Mouse (Mus musculus) lung, embryonic 14.5 days (tissue): ENCODE measurements around the gene Elovl7. TPM values are rescaled to one million over a fixed set of nuclear protein-coding genes. Genes with fewer than 3 reads are reported as not detected.

Source experiments
- ATAC-seq: fragments of 200-750 bp; cut with Nextera tagmentation; 2 replicates; pipeline ENCODE4 v1.8.0; 2017; ENCODE audit warnings: mild to moderate bottlenecking, moderate TSS enrichment, moderate library complexity; ENCODE audit not compliant: insufficient read depth
- DNase-seq: peaks from one replicate; pipeline ENCODE4 v3.0.0-alpha.2; 2015
- H3K27ac ChIP-seq: fragments of 300-500 bp; sonication (generic); 2 replicates; pipeline ENCODE4 v1.5.1; 2014; ENCODE audit warnings: low read depth, mild to moderate bottlenecking, moderate library complexity
- H3K27me3 ChIP-seq: fragments of 300-500 bp; sonication (generic); 2 replicates; pipeline ENCODE4 v1.6.1; 2014; ENCODE audit warnings: low read length, control low read depth; ENCODE audit not compliant: insufficient read depth
- H3K36me3 ChIP-seq: fragments of 300-500 bp; sonication (generic); 2 replicates; pipeline ENCODE4 v1.6.1; 2014; ENCODE audit warnings: control low read depth; ENCODE audit not compliant: insufficient read depth
- H3K4me1 ChIP-seq: fragments of 300-500 bp; sonication (generic); 2 replicates; pipeline ENCODE4 v1.6.1; 2014; ENCODE audit warnings: antibody characterized with exemption, control low read depth; ENCODE audit not compliant: insufficient read depth
- H3K4me2 ChIP-seq: fragments of 300-500 bp; sonication (generic); 2 replicates; pipeline ENCODE4 v1.6.1; 2014; ENCODE audit warnings: mild to moderate bottlenecking
- H3K4me3 ChIP-seq: fragments of 300-500 bp; sonication (generic); 2 replicates; pipeline ENCODE4 v1.5.1; 2014; ENCODE audit warnings: low read depth, low read length
- H3K9ac ChIP-seq: fragments of 300-500 bp; sonication (generic); 2 replicates; pipeline ENCODE4 v1.6.1; 2014
- H3K9me3 ChIP-seq: fragments of 300-500 bp; sonication (generic); 2 replicates; pipeline ENCODE4 v1.6.1; 2016; ENCODE audit warnings: low read depth, low read length, control low read depth
- CTCF ChIP-seq: IDR thresholded peaks from 2 replicates; pipeline ENCODE4 v1.5.1; 2016; ENCODE audit warnings: antibody characterized with exemption, low read depth
- WGBS: fragments of 180-500 bp; shearing (Covaris S2); extraction: QIAGEN DNeasy Blood & Tissue Kit; methylation state at CpG from one replicate; pipeline ENCODE4 v1.1.7; 2014; 5-methylcytosine and 5-hydroxymethylcytosine counted together
- polyA plus RNA-seq: library from polyadenylated mRNA; unstranded; fragments of >200 nt; fragmentation: Nextera tagmentation; extraction: Ambion mirVana; gene quantifications from 2 replicates; pipeline ENCODE4 v1.2.1, GENCODE M21; 2014

The Elovl7 gene
- polyA plus RNA-seq, 1 experiment from 2014 or later = 9.7 TPM

- H3K4me1 ChIP-seq = peaks cover 4% of the 10 kb centered on the region; the same call in 1 of the 2 replicates
- no peak overlapping the region for H3K4me3 ChIP-seq
- H3K27ac ChIP-seq = no peak overlapping the region
- ATAC-seq (no peak), DNase-seq (no peak)
- no peak for TF ChIP-seq CTCF
- H3K27me3 ChIP-seq = no peaks in the 10 kb centered on the region
- H3K9me3 ChIP-seq = no peaks in the 10 kb centered on the region
- WGBS = 45% methylated on average over 7 of the region's 7 CpGs
- H3K4me2 ChIP-seq = no peak overlapping the region
- H3K9ac ChIP-seq = no peak overlapping the region
- no peaks in the 10 kb centered on the region for H3K36me3 ChIP-seq
Measured at GRCm38 (mm10) chr13:108271458-108272148, 57.4 kb downstream of the Elovl7 start.

GRCm38 (mm10) chr13:108272332-108272731 is 58.1 kb downstream of the Elovl7 start:
- 0 out of 2 replicates have a peak, but pooled peaks have one; percentile 21 for ATAC-seq

GRCm38 (mm10) chr13:108273034-108273433 is 58.8 kb downstream of the Elovl7 start:
- Histone ChIP-seq H3K36me3 (no peaks in the 10 kb centered on the region), H3K4me1 (peaks cover 4% of the 10 kb centered on the region; the same call in 1 of the 2 replicates), H3K9ac (no peak overlapping the region), H3K27ac (no peak overlapping the region), H3K4me3 (no peak overlapping the region), H3K9me3 (no peaks in the 10 kb centered on the region), H3K27me3 (no peaks in the 10 kb centered on the region), H3K4me2 (peak overlapping the region; percentile 38; the same call in 1 of the 2 replicates)
- no peak for TF ChIP-seq CTCF
- ATAC-seq (peak; percentile 59; the same call in 1 of the 2 replicates), DNase-seq (no peak)
- WGBS = 43% methylated on average over 15 of the region's 15 CpGs

More at GRCm38 (mm10) chr13:108272332-108272731, 58.1 kb downstream of the Elovl7 start:
- Histone ChIP-seq H3K4me1 (peaks cover 4% of the 10 kb centered on the region; the same call in 1 of the 2 replicates), H3K27me3 (no peaks in the 10 kb centered on the region), H3K4me2 (no peak overlapping the region), H3K9me3 (no peaks in the 10 kb centered on the region), H3K9ac (no peak overlapping the region), H3K36me3 (no peaks in the 10 kb centered on the region), H3K4me3 (no peak overlapping the region), H3K27ac (no peak overlapping the region)
- no peak for TF ChIP-seq CTCF
- 41% methylated on average over 8 of the region's 8 CpGs for WGBS
- DNase-seq = no peak

- 24% methylated on average over 5 of the region's 5 CpGs for WGBS
- peak overlapping the region; percentile 38; the same call in 1 of the 2 replicates for H3K4me2 ChIP-seq
- DNase-seq = peak; percentile 47
- H3K27me3 ChIP-seq = no peaks in the 10 kb centered on the region
- peak; percentile 41; the same call in 1 of the 2 replicates for ATAC-seq
- no peaks in the 10 kb centered on the region for H3K9me3 ChIP-seq
- no peak overlapping the region for H3K27ac ChIP-seq
- no peak overlapping the region for H3K4me3 ChIP-seq
- peaks cover 4% of the 10 kb centered on the region; the same call in 1 of the 2 replicates for H3K4me1 ChIP-seq
- TF ChIP-seq CTCF = no peak
- no peaks in the 10 kb centered on the region for H3K36me3 ChIP-seq
- no peak overlapping the region for H3K9ac ChIP-seq
Measured at GRCm38 (mm10) chr13:108273456-108273855, 59.3 kb downstream of the Elovl7 start.

- no peaks in the 10 kb centered on the region for H3K27me3 ChIP-seq
- no peak overlapping the region for H3K4me3 ChIP-seq
- no peaks in the 10 kb centered on the region for H3K9me3 ChIP-seq
- no peaks in the 10 kb centered on the region for H3K36me3 ChIP-seq
- H3K4me2 ChIP-seq = no peak overlapping the region
- no peak for ATAC-seq
- no peak for TF ChIP-seq CTCF
- 62% methylated on average over 1 of the region's 1 CpGs for WGBS
- no peak for DNase-seq
- peaks cover 9% of the 10 kb centered on the region; the same call in 1 of the 2 replicates for H3K4me1 ChIP-seq
- H3K9ac ChIP-seq = no peak overlapping the region
- H3K27ac ChIP-seq = no peak overlapping the region
Measured at GRCm38 (mm10) chr13:108276561-108276960, 62.4 kb downstream of the Elovl7 start.

- no peak overlapping the region for H3K9ac ChIP-seq
- no peak for TF ChIP-seq CTCF
- no peak overlapping the region for H3K4me2 ChIP-seq
- ATAC-seq (no peak), DNase-seq (no peak)
- no peaks in the 10 kb centered on the region for H3K36me3 ChIP-seq
- 82% methylated on average over 7 of the region's 7 CpGs for WGBS
- H3K27me3 ChIP-seq = no peaks in the 10 kb centered on the region
- no peak overlapping the region for H3K27ac ChIP-seq
- peaks cover 9% of the 10 kb centered on the region; the same call in 1 of the 2 replicates for H3K4me1 ChIP-seq
- no peak overlapping the region for H3K4me3 ChIP-seq
- H3K9me3 ChIP-seq = no peaks in the 10 kb centered on the region
Measured at GRCm38 (mm10) chr13:108277320-108277719, 63.1 kb downstream of the Elovl7 start.

GRCm38 (mm10) chr13:108278592-108278991 is 64.4 kb downstream of the Elovl7 start:
- H3K9ac ChIP-seq = no peak overlapping the region
- DNase-seq (peak; percentile 51), ATAC-seq (peak; percentile 62; the same call in 1 of the 2 replicates)
- H3K36me3 ChIP-seq = no peaks in the 10 kb centered on the region
- no peak overlapping the region for H3K27ac ChIP-seq
- WGBS = 31% methylated on average over 6 of the region's 6 CpGs
- 0 out of 2 replicates have a peak overlapping the region, but pooled peaks have one; percentile 0 for H3K4me2 ChIP-seq
- no peaks in the 10 kb centered on the region for H3K9me3 ChIP-seq
- H3K4me1 ChIP-seq = 0 out of 2 replicates have a peak, but pooled peaks cover 4% of the 10 kb centered on the region
- no peak for TF ChIP-seq CTCF
- no peak overlapping the region for H3K4me3 ChIP-seq
- H3K27me3 ChIP-seq = no peaks in the 10 kb centered on the region
